In the genomic region with DNA sequence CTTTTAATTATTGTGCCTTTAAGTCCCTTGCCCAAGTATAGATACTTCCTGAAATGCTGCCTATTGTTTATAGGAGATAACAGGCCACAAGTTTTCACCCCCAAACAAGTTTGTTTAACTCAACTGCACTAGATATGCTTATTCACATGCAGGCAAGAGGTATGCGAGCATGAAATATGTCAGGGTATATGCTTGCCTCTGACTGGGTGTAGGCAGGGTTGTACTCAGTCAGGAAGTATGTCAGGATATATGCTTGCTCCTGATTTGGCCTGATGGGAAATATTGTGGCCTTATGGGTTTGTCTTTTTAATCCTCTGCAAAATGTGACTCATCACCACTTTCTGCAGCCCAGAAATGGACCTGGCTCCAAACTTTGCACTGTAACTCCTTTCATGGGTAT, we compare ENCODE assay signal across 15 mouse cellular contexts.
"Had no signal": no experiment of that assay in that cellular context is flagged by ENCODE, and none has a peak within 500 bp of the region (broad histone marks: within the 10 kb centered on the region; RNA-seq: fewer than 3 reads in every experiment).

No protein-coding gene starts in this region.

- H3K27ac ChIP-seq: neural tube, embryonic 13.5 days; neural tube, embryonic 15.5 days; stomach, embryonic 15.5 days; stomach, postnatal 0 days had no signal

- H3K9me3 ChIP-seq: neural tube, embryonic 13.5 days; neural tube, embryonic 15.5 days; stomach, embryonic 15.5 days had no signal

- H3K27me3 ChIP-seq: neural tube, embryonic 13.5 days; neural tube, embryonic 15.5 days; stomach, embryonic 15.5 days had no signal

- H3K4me3 ChIP-seq: neural tube, embryonic 13.5 days; neural tube, embryonic 15.5 days; stomach, embryonic 15.5 days had no signal

- DNase-seq: retina, postnatal 1 day; right cerebral cortex, adult 18-20 months; right cerebral cortex, postnatal 14 days; right cerebral cortex, postnatal 25 days; spleen, adult 18-20 months; thymus, adult 18-20 months; thymus, adult 2 months; thymus, postnatal 14 days; thymus, postnatal 25 days; thymus, postnatal 36 days; thymus, postnatal 4 days had no signal

- H3K9ac ChIP-seq: neural tube, embryonic 13.5 days; neural tube, embryonic 15.5 days; stomach, embryonic 15.5 days had no signal

- H3K4me1 ChIP-seq: neural tube, embryonic 13.5 days; neural tube, embryonic 15.5 days; stomach, embryonic 15.5 days had no signal

- H3K36me3 ChIP-seq: neural tube, embryonic 13.5 days; neural tube, embryonic 15.5 days; stomach, embryonic 15.5 days had no signal
